Mouse (Mus musculus): ENCODE measurements at regions not wholly inside any gene's neighbourhood (a gene's known extent, or its start where the extent isn't known, plus 50 kb on each side); places are given as distances from the start of the nearest gene placed in this dataset.

DNA sequence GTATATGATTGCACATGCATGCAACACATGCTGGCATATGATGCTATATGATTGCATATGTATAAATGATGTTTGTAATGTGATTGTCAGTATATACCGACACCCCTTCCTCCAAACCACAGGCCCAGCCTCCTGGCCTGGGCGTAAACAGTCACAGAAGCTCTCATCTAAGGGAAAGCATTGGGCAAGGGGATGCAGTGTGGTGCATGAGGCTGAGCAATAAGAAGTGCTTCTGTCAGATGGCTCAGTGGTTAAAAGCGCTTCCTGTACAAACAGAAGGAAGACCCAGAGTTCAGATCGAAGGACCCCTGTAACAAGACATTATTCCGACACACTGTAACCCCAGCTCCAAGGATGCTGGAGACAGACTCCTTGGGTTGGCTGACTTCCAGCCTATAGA is 175.0 kb upstream of the Prok2 start:
- Histone ChIP-seq H3K36me3 (ENCODE audit: control insufficient read depth, insufficient read depth) (no peaks in the 10 kb centered on the region), H3K79me2 (ENCODE audit: control insufficient read depth, insufficient read depth) (no peaks in the 10 kb centered on the region), H3K4me3 (no peak overlapping the region), H3ac (ENCODE audit: control insufficient read depth, insufficient read length) (no peak overlapping the region), H3K27me3 (ENCODE audit: control insufficient read depth, insufficient read depth, insufficient read length) (peaks cover 13% of the 10 kb centered on the region), H3K4me2 (ENCODE audit: low read depth) (no peak overlapping the region)
- no peak for TF ChIP-seq POLR2AphosphoS2 (IDR thresholded peaks at IDR 0.05; ENCODE audit: insufficient read length, low read depth)
- TF ChIP-seq CEBPB (IDR thresholded peaks at IDR 0.05; ENCODE audit: insufficient read depth, poor library complexity, severe bottlenecking), result no peak
- TF ChIP-seq POLR2A (IDR thresholded peaks at IDR 0.05; ENCODE audit: insufficient read length, low read depth), result no peak
- TF ChIP-seq MYOG (IDR thresholded peaks at IDR 0.05; ENCODE audit: control insufficient read depth in 1 of 3, insufficient read depth in 1 of 3, insufficient read length in 2 of 3, low read depth in 2 of 3), result no peak
- TF ChIP-seq MAX (IDR thresholded peaks at IDR 0.05; ENCODE audit: low read depth), result no peak
- no peak for TF ChIP-seq REST (IDR thresholded peaks at IDR 0.05; ENCODE audit: insufficient read depth, insufficient read length)
- TF ChIP-seq USF1 (IDR thresholded peaks at IDR 0.05; ENCODE audit: low read depth), result no peak

DNA sequence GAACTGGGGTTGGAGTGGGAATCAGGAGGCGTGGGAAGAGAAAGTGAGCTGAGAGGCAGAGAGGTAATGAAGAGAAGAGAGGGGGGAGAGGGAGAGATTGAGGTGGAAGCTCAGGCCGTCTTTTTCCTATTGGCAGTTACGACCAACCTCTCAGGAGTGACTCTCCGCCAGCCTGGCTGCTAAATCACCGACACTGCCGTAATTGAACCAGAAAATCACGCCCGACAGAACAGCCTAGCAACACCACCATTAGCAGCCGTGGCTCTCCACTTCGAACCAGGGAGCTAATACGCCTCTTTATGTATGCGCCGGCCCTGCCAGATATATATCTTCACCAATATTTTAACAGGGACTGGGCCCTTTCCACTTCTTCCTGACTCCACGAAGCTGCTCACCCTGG is 173.5 kb upstream of the Prok2 start:
- Histone ChIP-seq H3K4me3 (no peak overlapping the region), H3K79me2 (ENCODE audit: control insufficient read depth, insufficient read depth) (no peaks in the 10 kb centered on the region), H3K27me3 (ENCODE audit: control insufficient read depth, insufficient read depth, insufficient read length) (peaks cover 13% of the 10 kb centered on the region), H3K36me3 (ENCODE audit: control insufficient read depth, insufficient read depth) (no peaks in the 10 kb centered on the region), H3K4me2 (ENCODE audit: low read depth) (no peak overlapping the region), H3ac (ENCODE audit: control insufficient read depth, insufficient read length) (no peak overlapping the region)
- no peak for TF ChIP-seq MAX (IDR thresholded peaks at IDR 0.05; ENCODE audit: low read depth)
- TF ChIP-seq MYOG (IDR thresholded peaks at IDR 0.05; ENCODE audit: control insufficient read depth in 1 of 3, insufficient read depth in 1 of 3, insufficient read length in 2 of 3, low read depth in 2 of 3), result no peak
- no peak for TF ChIP-seq USF1 (IDR thresholded peaks at IDR 0.05; ENCODE audit: low read depth)
- no peak for TF ChIP-seq REST (IDR thresholded peaks at IDR 0.05; ENCODE audit: insufficient read depth, insufficient read length)
- no peak for TF ChIP-seq MYOD1 (IDR thresholded peaks at IDR 0.05; ENCODE audit: control insufficient read depth in 1 of 3, insufficient read length in 2 of 3, low read depth in 2 of 3)
- no peak for TF ChIP-seq E2F4 (IDR thresholded peaks at IDR 0.05; ENCODE audit: insufficient read depth)
- TF ChIP-seq POLR2AphosphoS2 (IDR thresholded peaks at IDR 0.05; ENCODE audit: insufficient read length, low read depth), result no peak
- TF ChIP-seq CEBPB (IDR thresholded peaks at IDR 0.05; ENCODE audit: insufficient read depth, poor library complexity, severe bottlenecking), result no peak
- no peak for TF ChIP-seq TCF3 (IDR thresholded peaks at IDR 0.05; ENCODE audit: insufficient read length, low read depth)
- no peak for TF ChIP-seq POLR2A (IDR thresholded peaks at IDR 0.05; ENCODE audit: insufficient read length, low read depth)
- TF ChIP-seq SRF (IDR thresholded peaks at IDR 0.05; ENCODE audit: control insufficient read depth, insufficient read length, low read depth), result no peak
- TF ChIP-seq TCF12 (IDR thresholded peaks at IDR 0.05; ENCODE audit: insufficient read depth, poor library complexity, severe bottlenecking), result no peak

DNA sequence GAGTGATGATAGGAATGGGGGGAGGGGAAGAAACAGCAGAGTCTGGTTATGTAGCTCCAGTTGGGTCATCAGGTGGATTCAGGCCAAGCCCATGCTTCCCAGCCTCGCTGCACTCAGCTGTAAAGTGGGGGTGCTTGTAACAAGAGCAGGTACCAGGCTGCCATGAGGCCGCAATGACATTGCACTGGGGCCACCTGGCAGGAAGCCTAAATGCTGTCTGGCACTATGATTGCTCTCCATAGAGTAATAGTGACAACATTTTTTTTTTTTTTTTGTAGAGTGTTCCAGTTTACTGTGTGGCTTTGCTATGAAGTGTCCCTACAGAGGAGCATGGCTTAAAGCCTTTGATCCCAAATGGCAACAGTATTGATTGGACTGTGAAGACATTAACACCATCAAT is 171.9 kb upstream of the Prok2 start:
- Histone ChIP-seq H3ac (ENCODE audit: control insufficient read depth, insufficient read length) (no peak overlapping the region), H3K4me3 (no peak overlapping the region), H3K79me2 (ENCODE audit: control insufficient read depth, insufficient read depth) (no peaks in the 10 kb centered on the region), H3K27me3 (ENCODE audit: control insufficient read depth, insufficient read depth, insufficient read length) (peaks cover 18% of the 10 kb centered on the region), H3K4me2 (ENCODE audit: low read depth) (no peak overlapping the region), H3K36me3 (ENCODE audit: control insufficient read depth, insufficient read depth) (no peaks in the 10 kb centered on the region)
- TF ChIP-seq POLR2A (IDR thresholded peaks at IDR 0.05; ENCODE audit: insufficient read length, low read depth), result no peak
- no peak for TF ChIP-seq E2F4 (IDR thresholded peaks at IDR 0.05; ENCODE audit: insufficient read depth)
- TF ChIP-seq MAX (IDR thresholded peaks at IDR 0.05; ENCODE audit: low read depth), result no peak
- TF ChIP-seq USF1 (IDR thresholded peaks at IDR 0.05; ENCODE audit: low read depth), result no peak
- TF ChIP-seq TCF12 (IDR thresholded peaks at IDR 0.05; ENCODE audit: insufficient read depth, poor library complexity, severe bottlenecking), result no peak
- TF ChIP-seq SRF (IDR thresholded peaks at IDR 0.05; ENCODE audit: control insufficient read depth, insufficient read length, low read depth), result no peak
- no peak for TF ChIP-seq MYOG (IDR thresholded peaks at IDR 0.05; ENCODE audit: control insufficient read depth in 1 of 3, insufficient read depth in 1 of 3, insufficient read length in 2 of 3, low read depth in 2 of 3)
- TF ChIP-seq REST (IDR thresholded peaks at IDR 0.05; ENCODE audit: insufficient read depth, insufficient read length), result no peak
- no peak for TF ChIP-seq MYOD1 (IDR thresholded peaks at IDR 0.05; ENCODE audit: control insufficient read depth in 1 of 3, insufficient read length in 2 of 3, low read depth in 2 of 3)
- TF ChIP-seq CEBPB (IDR thresholded peaks at IDR 0.05; ENCODE audit: insufficient read depth, poor library complexity, severe bottlenecking), result no peak
- TF ChIP-seq POLR2AphosphoS2 (IDR thresholded peaks at IDR 0.05; ENCODE audit: insufficient read length, low read depth), result no peak
- no peak for TF ChIP-seq TCF3 (IDR thresholded peaks at IDR 0.05; ENCODE audit: insufficient read length, low read depth)

DNA sequence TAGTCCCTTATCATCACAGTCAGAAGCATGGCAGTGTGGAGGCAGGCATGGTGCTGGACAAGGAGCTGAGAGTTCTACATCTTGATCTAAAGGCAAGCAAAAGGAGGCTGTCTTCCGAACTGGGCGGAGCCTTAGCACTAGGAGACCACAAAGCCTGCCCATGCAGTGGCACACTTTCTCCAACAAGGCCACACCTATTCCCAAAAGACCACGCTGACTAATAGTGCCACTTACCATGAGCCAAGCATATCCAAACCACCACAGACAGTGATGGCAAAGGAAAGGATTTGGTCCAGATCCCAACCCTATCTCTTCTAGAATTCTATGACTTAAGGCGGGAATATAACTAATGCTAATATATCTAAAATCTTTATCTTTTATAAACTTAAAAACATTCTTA is 169.4 kb upstream of the Prok2 start:
- H3ac ChIP-seq (ENCODE audit: control insufficient read depth, insufficient read length), result no peak overlapping the region
- TF ChIP-seq USF1 (IDR thresholded peaks at IDR 0.05; ENCODE audit: low read depth) (no peak), MYOD1 (IDR thresholded peaks at IDR 0.05; ENCODE audit: control insufficient read depth in 1 of 3, insufficient read length in 2 of 3, low read depth in 2 of 3) (no peak), MYOG (IDR thresholded peaks at IDR 0.05; ENCODE audit: control insufficient read depth in 1 of 3, insufficient read depth in 1 of 3, insufficient read length in 2 of 3, low read depth in 2 of 3) (no peak), REST (IDR thresholded peaks at IDR 0.05; ENCODE audit: insufficient read depth, insufficient read length) (no peak), TCF12 (IDR thresholded peaks at IDR 0.05; ENCODE audit: insufficient read depth, poor library complexity, severe bottlenecking) (no peak), SRF (IDR thresholded peaks at IDR 0.05; ENCODE audit: control insufficient read depth, insufficient read length, low read depth) (no peak), POLR2AphosphoS2 (IDR thresholded peaks at IDR 0.05; ENCODE audit: insufficient read length, low read depth) (no peak)

DNA sequence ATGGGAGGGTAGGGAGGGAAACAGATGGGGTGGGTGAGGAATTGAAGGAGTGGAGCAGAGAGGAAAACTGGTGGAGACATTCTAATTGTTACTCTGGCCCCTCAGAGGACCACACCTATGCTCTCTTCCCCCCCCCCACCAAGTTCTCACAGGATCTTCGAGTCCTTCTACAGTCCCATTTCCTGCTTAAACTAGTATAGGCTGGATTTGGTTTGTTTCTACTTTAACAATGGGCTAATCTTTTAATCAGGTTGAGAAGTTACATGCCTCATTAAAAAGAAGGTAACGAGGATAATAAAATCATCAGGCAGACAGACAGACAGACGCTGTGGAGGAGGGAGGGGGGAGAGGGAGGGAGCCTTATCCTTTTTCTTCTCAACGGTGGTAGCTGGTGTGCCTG is 167.7 kb upstream of the Prok2 start:
- H3ac ChIP-seq (ENCODE audit: control insufficient read depth, insufficient read length), result no peak overlapping the region
- no peak overlapping the region for H3K4me2 ChIP-seq (ENCODE audit: low read depth)
- TF ChIP-seq SRF (IDR thresholded peaks at IDR 0.05; ENCODE audit: control insufficient read depth, insufficient read length, low read depth) (no peak), POLR2AphosphoS2 (IDR thresholded peaks at IDR 0.05; ENCODE audit: insufficient read length, low read depth) (no peak), TCF3 (IDR thresholded peaks at IDR 0.05; ENCODE audit: insufficient read length, low read depth) (no peak), TCF12 (IDR thresholded peaks at IDR 0.05; ENCODE audit: insufficient read depth, poor library complexity, severe bottlenecking) (no peak), MYOD1 (IDR thresholded peaks at IDR 0.05; ENCODE audit: control insufficient read depth in 1 of 3, insufficient read length in 2 of 3, low read depth in 2 of 3) (no peak), CEBPB (IDR thresholded peaks at IDR 0.05; ENCODE audit: insufficient read depth, poor library complexity, severe bottlenecking) (no peak), USF1 (IDR thresholded peaks at IDR 0.05; ENCODE audit: low read depth) (no peak), POLR2A (IDR thresholded peaks at IDR 0.05; ENCODE audit: insufficient read length, low read depth) (no peak), REST (IDR thresholded peaks at IDR 0.05; ENCODE audit: insufficient read depth, insufficient read length) (no peak), MAX (IDR thresholded peaks at IDR 0.05; ENCODE audit: low read depth) (no peak), E2F4 (IDR thresholded peaks at IDR 0.05; ENCODE audit: insufficient read depth) (no peak), MYOG (IDR thresholded peaks at IDR 0.05; ENCODE audit: control insufficient read depth in 1 of 3, insufficient read depth in 1 of 3, insufficient read length in 2 of 3, low read depth in 2 of 3) (no peak)
- peaks cover 10% of the 10 kb centered on the region for H3K27me3 ChIP-seq (ENCODE audit: control insufficient read depth, insufficient read depth, insufficient read length)
- no peaks in the 10 kb centered on the region for H3K36me3 ChIP-seq (ENCODE audit: control insufficient read depth, insufficient read depth)
- H3K4me3 ChIP-seq, result no peak overlapping the region
- H3K79me2 ChIP-seq (ENCODE audit: control insufficient read depth, insufficient read depth), result no peaks in the 10 kb centered on the region

More for the DNA sequence above, 169.4 kb upstream of the Prok2 start:
- no peaks in the 10 kb centered on the region for H3K79me2 ChIP-seq (ENCODE audit: control insufficient read depth, insufficient read depth)
- H3K4me3 ChIP-seq, result no peak overlapping the region
- no peak overlapping the region for H3K4me2 ChIP-seq (ENCODE audit: low read depth)
- peaks cover 22% of the 10 kb centered on the region for H3K27me3 ChIP-seq (ENCODE audit: control insufficient read depth, insufficient read depth, insufficient read length)
- H3K36me3 ChIP-seq (ENCODE audit: control insufficient read depth, insufficient read depth), result no peaks in the 10 kb centered on the region
